Mouse (Mus musculus) thymus, adult 2 months (tissue): ENCODE data around the gene Cc2d2b. TPM values are rescaled to one million over a fixed set of nuclear protein-coding genes. Genes with fewer than 3 reads are reported as not detected.

Experiments
- DNase-seq: peaks from one replicate; pipeline ENCODE4 v3.0.0; 2021
- H3K27ac ChIP-seq: fragments of 200-500 bp; 2 replicates; pipeline ENCODE4 v1.5.1; 2012; ENCODE audit warnings: low read length, control low read depth; ENCODE audit not compliant: control insufficient read depth, insufficient read depth
- H3K27me3 ChIP-seq: fragments of 200-500 bp; 2 replicates; pipeline ENCODE4 v1.6.1; 2012; ENCODE audit warnings: mild to moderate bottlenecking, low read length, moderate library complexity, mixed read lengths; ENCODE audit not compliant: control insufficient read depth, insufficient read depth
- H3K36me3 ChIP-seq: fragments of 200-500 bp; 2 replicates; pipeline ENCODE4 v1.6.1; 2012; ENCODE audit warnings: mild to moderate bottlenecking, low read length, moderate library complexity; ENCODE audit not compliant: control insufficient read depth, insufficient read depth
- H3K4me1 ChIP-seq: fragments of 200-500 bp; replicated peaks from 2 replicates; pipeline ENCODE4 v1.6.1; 2012; ENCODE audit warnings: low read length; ENCODE audit not compliant: control insufficient read depth, insufficient read depth
- H3K4me3 ChIP-seq: fragments of 200-500 bp; 2 replicates; pipeline ENCODE4 v1.5.1; 2012; ENCODE audit warnings: mild to moderate bottlenecking, low read length, control low read depth, moderate library complexity; ENCODE audit not compliant: control insufficient read depth, insufficient read depth
- CTCF ChIP-seq: fragments of 200-500 bp; IDR thresholded peaks from 2 replicates; pipeline ENCODE4 v1.5.1; 2012; ENCODE audit warnings: mild to moderate bottlenecking, control low read depth, low read length, moderate library complexity, borderline replicate concordance; ENCODE audit not compliant: control insufficient read depth, poor library complexity, insufficient read depth; ENCODE audit errors: extremely low read depth
- POLR2A ChIP-seq: fragments of 200-500 bp; IDR thresholded peaks from 2 replicates; pipeline ENCODE4 v1.6.1; 2012; ENCODE audit warnings: mild to moderate bottlenecking, low read length, control low read depth, moderate library complexity; ENCODE audit not compliant: control insufficient read depth, poor library complexity, insufficient read depth; ENCODE audit errors: extremely low read depth
- WGBS: fragments of 180-500 bp; shearing (Covaris S2); methylation state at CpG from one replicate; pipeline ENCODE4 v1.1.7; 2018; 5-methylcytosine and 5-hydroxymethylcytosine counted together
- polyA plus RNA-seq: library from polyadenylated mRNA; depleted of rRNA; stranded (reverse); fragments of >200 nt; gene quantifications from 2 replicates; pipeline ENCODE4 v1.2.3, GENCODE M21; 2012

The Cc2d2b gene
- polyA plus RNA-seq, 1 experiment = not detected

GRCm38 (mm10) chr19:40841083-40841482 is 92.5 kb downstream of the Cc2d2b start:
- H3K4me1 ChIP-seq = no peaks in the 10 kb centered on the region
- no peak overlapping the region for H3K4me3 ChIP-seq
- DNase-seq = no peak
- H3K27me3 ChIP-seq = no peaks in the 10 kb centered on the region
- TF ChIP-seq CTCF (no peak), POLR2A (no peak)
- 95% methylated on average over 6 of the region's 6 CpGs for WGBS
- peaks cover 62% of the 10 kb centered on the region for H3K36me3 ChIP-seq
- no peak overlapping the region for H3K27ac ChIP-seq

DNA sequence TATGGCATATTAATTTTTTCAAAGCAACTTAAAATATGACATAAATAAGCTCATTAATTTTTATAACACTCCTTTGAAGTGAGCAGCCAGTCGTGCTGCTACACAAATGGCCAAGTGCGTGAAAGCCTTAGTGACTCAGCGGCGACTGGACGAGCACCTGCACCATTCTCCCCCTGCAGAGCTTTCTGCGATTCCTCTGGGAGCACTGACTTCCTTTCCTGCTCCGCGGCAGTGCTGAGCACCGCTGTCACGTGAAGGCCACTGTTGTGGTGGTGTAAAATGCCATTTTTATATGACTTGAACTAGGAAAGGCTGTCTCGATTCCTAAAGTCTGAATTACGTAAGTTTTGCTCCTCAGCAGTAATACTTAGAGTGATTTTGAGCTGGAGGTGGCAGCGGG is 93.0 kb downstream of the Cc2d2b start:
- Histone ChIP-seq H3K27me3 (no peaks in the 10 kb centered on the region), H3K4me3 (no peak overlapping the region), H3K4me1 (no peaks in the 10 kb centered on the region), H3K36me3 (peaks cover 67% of the 10 kb centered on the region), H3K27ac (no peak overlapping the region)
- DNase-seq = no peak
- 95% methylated on average over 13 of the region's 13 CpGs for WGBS
- TF ChIP-seq POLR2A = no peak
- no peak for TF ChIP-seq CTCF

- H3K4me1 ChIP-seq = no peaks in the 10 kb centered on the region
- no peak for TF ChIP-seq POLR2A
- TF ChIP-seq CTCF = no peak
- WGBS = 93% methylated on average over 13 of the region's 13 CpGs
- no peak overlapping the region for H3K4me3 ChIP-seq
- no peak overlapping the region for H3K27ac ChIP-seq
- H3K27me3 ChIP-seq = no peaks in the 10 kb centered on the region
- no peak for DNase-seq
- peaks cover 54% of the 10 kb centered on the region for H3K36me3 ChIP-seq
Measured at GRCm38 (mm10) chr19:40844731-40845130, 96.2 kb downstream of the Cc2d2b start.

GRCm38 (mm10) chr19:40849391-40849790 is 100.8 kb downstream of the Cc2d2b start:
- peaks cover 33% of the 10 kb centered on the region for H3K36me3 ChIP-seq
- H3K4me3 ChIP-seq = no peak overlapping the region
- no peaks in the 10 kb centered on the region for H3K27me3 ChIP-seq
- H3K27ac ChIP-seq = no peak overlapping the region
- no peak for DNase-seq
- no peak for TF ChIP-seq POLR2A
- TF ChIP-seq CTCF = no peak
- WGBS = 91% methylated on average over 12 of the region's 12 CpGs
- no peaks in the 10 kb centered on the region for H3K4me1 ChIP-seq

GRCm38 (mm10) chr19:40859555-40859954 is 111.0 kb downstream of the Cc2d2b start:
- Histone ChIP-seq H3K4me1 (no peaks in the 10 kb centered on the region), H3K36me3 (no peaks in the 10 kb centered on the region), H3K27me3 (no peaks in the 10 kb centered on the region), H3K4me3 (no peak overlapping the region), H3K27ac (no peak overlapping the region)
- DNase-seq = no peak
- TF ChIP-seq CTCF = no peak
- no peak for TF ChIP-seq POLR2A
- 87% methylated on average over 4 of the region's 4 CpGs for WGBS

DNA sequence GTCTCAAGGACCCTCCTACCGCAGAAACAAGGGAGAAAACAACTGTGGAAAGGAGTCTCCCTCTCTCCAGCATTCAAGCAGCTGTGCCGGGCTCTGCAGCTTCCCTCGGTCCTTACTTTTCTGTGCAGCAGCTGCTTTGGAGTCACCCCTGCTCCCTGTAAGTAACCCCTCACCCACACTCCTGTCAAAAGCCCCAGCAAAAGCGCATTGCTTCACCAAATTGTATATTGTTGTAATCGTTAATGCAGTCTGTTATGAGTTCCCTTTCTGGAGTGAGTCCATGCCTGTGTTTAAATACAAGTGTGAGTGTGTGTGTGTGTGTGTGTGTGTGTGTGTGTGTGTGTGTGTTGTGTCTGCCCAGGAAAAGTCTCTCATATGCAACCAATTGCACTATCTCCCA is 119.7 kb downstream of the Cc2d2b start:
- no peak for DNase-seq
- Histone ChIP-seq H3K27ac (no peak overlapping the region), H3K4me3 (no peak overlapping the region), H3K36me3 (no peaks in the 10 kb centered on the region), H3K27me3 (no peaks in the 10 kb centered on the region), H3K4me1 (peaks cover 4% of the 10 kb centered on the region)
- no peak for TF ChIP-seq POLR2A
- TF ChIP-seq CTCF = no peak
- 75% methylated on average over 5 of the region's 5 CpGs for WGBS
